Mouse (Mus musculus) midbrain, embryonic 11.5 days (tissue): ENCODE measurements at regions not wholly inside any gene's neighbourhood (a gene's known extent, or its start where the extent isn't known, plus 50 kb on each side); places are given as distances from the start of the nearest gene placed in this dataset.
A peak's percentile ranks its signal among the peaks of the same experiment; 100 is the strongest.

ENCODE experiments used
- ATAC-seq: fragments of 200-750 bp; cut with Nextera tagmentation; 2 replicates; pipeline ENCODE4 v1.8.0; 2017; ENCODE audit warnings: moderate TSS enrichment, moderate library complexity; ENCODE audit not compliant: low FRiP score
- DNase-seq: peaks from one replicate; pipeline ENCODE4 v3.0.0; 2015; ENCODE audit warnings: low spot score; ENCODE audit errors: missing footprints
- H3K27ac ChIP-seq: fragments of 300-500 bp; sonication (generic); 2 replicates; pipeline ENCODE4 v1.5.1; 2014; ENCODE audit warnings: low read depth, low read length
- H3K27me3 ChIP-seq: fragments of 300-500 bp; sonication (generic); 2 replicates; pipeline ENCODE4 v1.6.1; 2014; ENCODE audit warnings: mild to moderate bottlenecking, low read length, moderate library complexity, mixed read lengths; ENCODE audit not compliant: control insufficient read depth, insufficient read depth
- H3K36me3 ChIP-seq: fragments of 300-500 bp; sonication (generic); 2 replicates; pipeline ENCODE4 v1.6.1; 2014; ENCODE audit warnings: mild to moderate bottlenecking, low read length, moderate library complexity, mixed read lengths; ENCODE audit not compliant: control insufficient read depth, insufficient read depth
- H3K4me1 ChIP-seq: fragments of 300-500 bp; sonication (generic); 2 replicates; pipeline ENCODE4 v1.6.1; 2014; ENCODE audit warnings: low read length; ENCODE audit not compliant: control insufficient read depth, insufficient read depth
- H3K4me2 ChIP-seq: fragments of 300-500 bp; sonication (generic); 2 replicates; pipeline ENCODE4 v1.6.1; 2014; ENCODE audit warnings: mild to moderate bottlenecking, moderate library complexity
- H3K4me3 ChIP-seq: fragments of 300-500 bp; sonication (generic); 2 replicates; pipeline ENCODE4 v1.5.1; 2014; ENCODE audit warnings: low read depth, low read length
- H3K9ac ChIP-seq: fragments of 300-500 bp; sonication (generic); 2 replicates; pipeline ENCODE4 v1.6.1; 2014; ENCODE audit warnings: low read length
- H3K9me3 ChIP-seq: fragments of 300-500 bp; sonication (generic); 2 replicates; pipeline ENCODE4 v1.6.1; 2016; ENCODE audit warnings: low read length; ENCODE audit not compliant: control insufficient read depth
- WGBS: fragments of 180-500 bp; shearing (Covaris S2); extraction: QIAGEN DNeasy Blood & Tissue Kit; methylation state at CpG from one replicate; pipeline ENCODE4 v1.1.7; 2014; 5-methylcytosine and 5-hydroxymethylcytosine counted together

DNA sequence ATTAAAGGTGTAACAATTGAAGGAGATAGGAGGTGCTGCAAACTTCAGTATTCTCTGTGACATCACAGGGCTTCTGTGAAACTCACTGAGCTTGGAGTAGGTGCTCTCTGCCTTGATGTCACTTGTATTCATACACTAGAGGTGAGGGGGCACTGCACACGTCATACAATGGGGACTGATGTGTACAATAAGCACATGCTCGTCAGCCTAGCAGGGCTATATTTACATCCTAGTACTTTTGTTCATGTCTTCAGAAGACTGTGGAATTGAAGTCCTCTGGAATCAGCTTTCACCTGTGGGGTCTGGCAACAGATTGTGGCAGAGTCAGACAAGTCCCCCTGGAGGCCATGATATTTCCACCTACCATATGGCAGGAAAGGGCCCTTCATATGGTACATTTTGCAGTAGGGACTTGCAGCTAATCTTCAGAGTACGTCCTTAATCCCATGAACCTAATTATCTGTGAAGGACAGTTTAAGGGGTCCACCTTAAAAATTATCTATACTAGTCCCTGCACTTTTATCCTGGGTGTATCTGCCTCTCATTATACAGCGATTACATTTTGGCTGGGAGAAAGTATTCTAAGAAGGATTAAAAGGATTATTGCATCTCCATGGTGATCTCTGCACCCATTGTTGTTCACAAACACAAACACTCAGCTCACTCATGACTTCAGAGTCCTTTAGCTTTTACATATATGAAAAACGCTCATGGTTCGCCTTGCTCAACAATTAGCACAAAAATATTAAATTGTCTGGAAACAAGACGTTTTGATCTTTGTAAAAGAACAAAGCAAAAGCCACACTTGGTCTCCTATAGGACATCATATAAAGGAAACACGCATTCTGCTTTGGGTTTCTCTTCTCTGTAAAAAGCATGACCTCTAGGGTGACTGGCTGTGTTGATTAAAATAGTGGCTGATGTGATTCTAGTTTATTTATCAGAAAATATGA lies 324.1 kb upstream of the Itga1 start:
- DNase-seq (peak; percentile 91), ATAC-seq (peak; percentile 49)
- Histone ChIP-seq H3K4me2 (0 out of 2 replicates have a peak overlapping the region, but pooled peaks have one; percentile 3), H3K27ac (no peak overlapping the region), H3K4me1 (peaks cover 8% of the 10 kb centered on the region; the same call in 1 of the 2 replicates), H3K4me3 (no peak overlapping the region), H3K27me3 (peaks cover 43% of the 10 kb centered on the region), H3K9ac (no peak overlapping the region), H3K9me3 (no peaks in the 10 kb centered on the region), H3K36me3 (no peaks in the 10 kb centered on the region)
- WGBS = 18% methylated on average over 8 of the region's 8 CpGs

DNA sequence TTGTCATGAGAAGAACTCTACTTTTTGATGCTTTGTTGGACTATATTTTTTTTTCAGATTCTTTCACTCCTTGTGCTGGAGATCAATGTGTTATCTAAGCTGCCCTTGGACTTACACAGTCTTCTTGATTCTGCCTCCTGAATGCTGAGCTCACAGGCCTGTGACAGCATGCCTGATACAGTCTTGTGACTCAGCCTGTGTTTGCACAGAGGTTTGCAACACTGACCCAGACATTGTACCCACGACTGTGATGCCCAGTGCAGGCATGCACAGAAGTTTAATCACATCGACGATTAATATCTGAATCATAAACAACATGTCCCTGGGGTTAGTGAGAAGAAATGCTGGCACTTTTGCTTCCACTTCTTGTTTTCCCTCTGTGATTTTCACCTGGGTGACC lies 322.0 kb upstream of the Itga1 start:
- 79% methylated on average over 3 of the region's 3 CpGs for WGBS
- Histone ChIP-seq H3K27ac (no peak overlapping the region), H3K4me1 (peaks cover 8% of the 10 kb centered on the region; the same call in 1 of the 2 replicates), H3K36me3 (no peaks in the 10 kb centered on the region), H3K4me3 (no peak overlapping the region), H3K9me3 (no peaks in the 10 kb centered on the region), H3K27me3 (peaks cover 32% of the 10 kb centered on the region), H3K4me2 (no peak overlapping the region), H3K9ac (no peak overlapping the region)
- DNase-seq (no peak), ATAC-seq (no peak)

DNA sequence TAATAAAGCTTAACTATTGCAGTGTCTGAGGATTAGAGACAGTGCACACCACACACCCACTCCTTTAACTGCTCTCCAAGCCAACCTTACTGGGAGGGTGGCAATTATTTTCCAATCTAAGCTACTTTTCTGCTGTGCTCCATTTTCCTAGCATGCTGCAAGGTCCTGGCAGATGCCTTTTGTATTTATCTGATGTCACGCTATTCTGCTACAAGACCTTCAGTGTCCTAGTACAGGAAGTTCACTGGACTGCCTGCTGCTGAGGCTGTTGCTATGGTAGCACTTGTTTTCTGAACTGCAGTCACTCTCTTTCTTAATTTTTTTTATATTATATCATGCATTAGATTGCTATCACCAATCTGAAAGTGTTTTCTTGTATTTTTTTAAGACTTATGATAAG lies 319.7 kb upstream of the Itga1 start:
- no peak overlapping the region for H3K4me2 ChIP-seq
- ATAC-seq = peak; percentile 63
- no peak overlapping the region for H3K4me3 ChIP-seq
- no peak overlapping the region for H3K27ac ChIP-seq
- 23% methylated on average over 1 of the region's 1 CpGs for WGBS
- peaks cover 33% of the 10 kb centered on the region for H3K27me3 ChIP-seq
- no peak overlapping the region for H3K9ac ChIP-seq
- peaks cover 4% of the 10 kb centered on the region; the same call in 1 of the 2 replicates for H3K4me1 ChIP-seq
- DNase-seq = no peak
- H3K36me3 ChIP-seq = no peaks in the 10 kb centered on the region
- no peaks in the 10 kb centered on the region for H3K9me3 ChIP-seq

DNA sequence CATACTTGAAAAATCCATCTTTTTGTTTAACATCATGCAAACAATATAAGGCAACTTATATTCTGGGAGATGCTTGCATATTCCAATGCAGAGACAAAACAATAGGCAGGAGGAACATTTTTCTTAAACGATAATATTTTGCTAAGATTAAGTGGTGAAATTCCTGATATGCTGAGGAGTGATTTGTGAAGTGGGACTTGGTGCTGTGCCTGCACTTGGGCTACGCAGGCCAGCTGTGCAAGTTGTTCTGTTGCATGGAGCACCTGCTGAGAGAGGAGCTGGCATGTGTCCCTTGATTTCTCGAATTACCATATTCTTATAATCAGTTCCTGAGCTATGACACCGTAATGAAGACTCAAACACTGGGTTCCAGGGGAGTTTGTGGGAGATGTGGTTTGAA lies 316.1 kb upstream of the Itga1 start:
- no peak for ATAC-seq
- H3K27me3 ChIP-seq = peaks cover 14% of the 10 kb centered on the region
- H3K36me3 ChIP-seq = no peaks in the 10 kb centered on the region
- DNase-seq = peak; percentile 51
- WGBS = 73% methylated on average over 4 of the region's 4 CpGs
- H3K9me3 ChIP-seq = no peaks in the 10 kb centered on the region
- no peak overlapping the region for H3K4me3 ChIP-seq
- H3K27ac ChIP-seq = no peak overlapping the region
- no peak overlapping the region for H3K4me2 ChIP-seq
- no peak overlapping the region for H3K9ac ChIP-seq
- H3K4me1 ChIP-seq = no peaks in the 10 kb centered on the region; the same call in 1 of the 2 replicates

DNA sequence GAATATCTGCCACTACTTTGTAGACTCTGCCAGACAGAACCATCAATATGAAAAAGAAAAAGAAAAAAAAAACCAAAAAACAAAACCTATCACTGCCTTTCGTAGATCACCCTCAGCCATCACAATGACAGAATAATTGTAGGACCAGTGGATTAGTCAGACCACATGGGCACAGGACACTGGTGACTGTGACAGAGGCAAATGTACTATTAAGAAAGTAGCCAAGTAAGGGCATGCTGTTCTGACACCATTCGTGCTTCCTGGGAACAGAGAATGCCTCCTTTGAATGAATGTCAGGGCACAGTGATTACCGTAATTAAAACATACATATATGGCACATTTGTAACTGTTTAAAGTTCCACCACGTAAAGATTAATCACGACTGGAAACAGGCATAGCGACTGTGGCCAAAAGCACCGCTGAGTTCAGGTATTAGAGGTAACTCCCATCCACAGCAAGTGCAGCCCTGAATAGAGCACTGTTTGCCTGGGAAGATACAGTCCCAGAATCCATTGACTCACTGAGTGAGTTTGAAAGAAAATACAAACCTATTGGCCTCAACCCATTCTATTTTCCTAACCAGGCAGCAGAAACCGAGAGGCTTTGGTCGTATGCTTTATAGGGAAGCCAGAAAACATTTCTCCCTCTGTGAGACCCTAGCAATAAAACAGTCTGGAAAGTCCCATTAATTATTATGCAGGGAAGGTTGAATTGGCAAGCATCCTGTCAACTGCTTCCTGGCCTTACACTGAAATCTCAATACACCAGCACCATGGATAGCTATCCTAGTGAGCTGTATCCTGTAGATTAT lies 312.2 kb upstream of the Itga1 start:
- Histone ChIP-seq H3K4me3 (no peak overlapping the region), H3K9me3 (no peaks in the 10 kb centered on the region), H3K36me3 (no peaks in the 10 kb centered on the region), H3K4me2 (no peak overlapping the region), H3K27me3 (peaks cover 5% of the 10 kb centered on the region; the same call in 1 of the 2 replicates), H3K4me1 (no peaks in the 10 kb centered on the region), H3K27ac (no peak overlapping the region), H3K9ac (no peak overlapping the region)
- ATAC-seq = no peak
- DNase-seq = no peak
- 65% methylated on average over 9 of the region's 9 CpGs for WGBS

- no peak for DNase-seq
- H3K4me1 ChIP-seq = no peaks in the 10 kb centered on the region
- no peak overlapping the region for H3K4me2 ChIP-seq
- ATAC-seq = no peak
- H3K27me3 ChIP-seq = no peaks in the 10 kb centered on the region
- no peaks in the 10 kb centered on the region for H3K9me3 ChIP-seq
- H3K9ac ChIP-seq = no peak overlapping the region
- H3K4me3 ChIP-seq = no peak overlapping the region
- H3K27ac ChIP-seq = no peak overlapping the region
- WGBS = 80% methylated on average over 1 of the region's 1 CpGs
- no peaks in the 10 kb centered on the region for H3K36me3 ChIP-seq
Observed at GRCm38 (mm10) chr13:115405916-115406315, 304.2 kb upstream of the Itga1 start.

DNA sequence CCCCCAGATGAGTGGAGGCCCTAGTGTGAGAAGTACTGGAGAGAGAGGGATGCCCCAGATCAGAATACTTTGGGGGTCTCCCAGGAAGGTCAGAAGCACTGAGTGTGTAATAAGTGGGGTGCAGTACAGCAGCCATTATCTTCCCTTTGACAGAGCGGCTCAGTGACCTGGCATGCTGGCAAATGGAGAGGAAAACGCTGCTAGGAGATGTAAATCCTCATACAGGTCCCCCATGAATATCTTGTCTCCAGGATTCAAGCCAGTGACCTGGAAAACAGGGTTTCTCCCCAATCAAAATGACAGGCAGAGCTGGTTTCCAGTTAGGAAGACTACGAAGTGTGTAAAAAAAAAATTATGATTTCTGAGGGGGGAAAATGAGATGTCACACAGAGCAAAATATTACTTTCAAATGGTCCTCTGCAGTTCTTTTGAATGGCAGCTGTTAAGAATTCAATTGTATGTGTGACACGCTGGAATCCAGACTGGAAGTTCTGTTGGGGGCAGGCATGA lies 299.0 kb upstream of the Itga1 start:
- H3K4me3 ChIP-seq = no peak overlapping the region
- DNase-seq (no peak), ATAC-seq (0 out of 2 replicates have a peak, but pooled peaks have one; percentile 33)
- no peaks in the 10 kb centered on the region for H3K36me3 ChIP-seq
- no peaks in the 10 kb centered on the region for H3K9me3 ChIP-seq
- no peak overlapping the region for H3K27ac ChIP-seq
- WGBS = 47% methylated on average over 4 of the region's 4 CpGs
- no peaks in the 10 kb centered on the region for H3K27me3 ChIP-seq
- no peaks in the 10 kb centered on the region for H3K4me1 ChIP-seq
- no peak overlapping the region for H3K4me2 ChIP-seq
- H3K9ac ChIP-seq = no peak overlapping the region

- no peaks in the 10 kb centered on the region for H3K36me3 ChIP-seq
- WGBS = 69% methylated on average over 3 of the region's 3 CpGs
- no peak for ATAC-seq
Observed at GRCm38 (mm10) chr13:115379682-115380081, 277.9 kb upstream of the Itga1 start.

More at GRCm38 (mm10) chr13:115379682-115380081, 277.9 kb upstream of the Itga1 start:
- H3K27me3 ChIP-seq = no peaks in the 10 kb centered on the region
- H3K4me1 ChIP-seq = no peaks in the 10 kb centered on the region; the same call in 1 of the 2 replicates
- no peak for DNase-seq
- H3K9ac ChIP-seq = no peak overlapping the region
- no peak overlapping the region for H3K4me2 ChIP-seq
- H3K27ac ChIP-seq = no peak overlapping the region
- no peak overlapping the region for H3K4me3 ChIP-seq
- H3K9me3 ChIP-seq = no peaks in the 10 kb centered on the region
